Mouse (Mus musculus) E14TG2a.4 (cell line): ENCODE results near the gene Wdr46.
A peak's percentile ranks its signal among the peaks of the same experiment; 100 is the strongest.
"Not testable (repeated sequence)": the region's sequence is repeated elsewhere in the genome, so short reads cannot be mapped to it uniquely, and the experiment has no call there.

Source experiments
- CTCF ChIP-seq: conservative IDR thresholded peaks from 2 replicates; pipeline ENCODE4 v1.5.1; 2014; ENCODE audit warnings: low read length
- NANOG ChIP-seq: IDR thresholded peaks from 2 replicates; pipeline ENCODE4 v1.6.1; 2014; ENCODE audit warnings: borderline replicate concordance, low read length, mixed read lengths

GRCm38 (mm10) chr17:33982136-33982535, 41.7 kb downstream of the Wdr46 start:
- peak; percentile 92 for TF ChIP-seq CTCF
- not testable (repeated sequence) for TF ChIP-seq NANOG
